Mouse (Mus musculus) MEL (cell line): ENCODE results near the gene Msantd2. TPM values are rescaled to one million over a fixed set of nuclear protein-coding genes. Genes with fewer than 3 reads are reported as not detected.

Experiments used
- DNase-seq: peaks from one replicate; pipeline ENCODE4 v3.0.0; 2011; ENCODE audit warnings: low read depth, low spot score
- H3K27ac ChIP-seq: 2 replicates; pipeline ENCODE4 v1.5.1; 2012; ENCODE audit warnings: low read depth, mild to moderate bottlenecking, control low read depth, low read length, moderate library complexity; ENCODE audit not compliant: control insufficient read depth
- H3K27me3 ChIP-seq, 2 experiments: fragments of 150-350 bp in 1 of 2; sonication (generic) in 1 of 2; 2 replicates each; pipeline ENCODE4 v1.6.1; 2012; ENCODE audit warnings: low read length in 2 of 2, mild to moderate bottlenecking in 2 of 2, improper control_type of control experiment in 1 of 2, moderate library complexity in 1 of 2; ENCODE audit not compliant: insufficient read depth in 2 of 2, control insufficient read depth in 1 of 2
- H3K36me3 ChIP-seq, 2 experiments: 2 replicates each; pipeline ENCODE4 v1.6.1; 2012 to 2014; ENCODE audit warnings: low read length in 2 of 2, improper control_type of control experiment in 1 of 2, inconsistent platforms in 1 of 2, mild to moderate bottlenecking in 1 of 2; ENCODE audit not compliant: insufficient read depth in 2 of 2, control insufficient read depth in 1 of 2
- H3K4me1 ChIP-seq, 2 experiments: fragments of 150-350 bp in 1 of 2; sonication (generic) in 1 of 2; 2 replicates each; pipeline ENCODE4 v1.6.1; 2012; ENCODE audit warnings: low read length in 2 of 2, improper control_type of control experiment in 1 of 2, mild to moderate bottlenecking in 1 of 2; ENCODE audit not compliant: insufficient read depth in 2 of 2, control insufficient read depth in 1 of 2
- H3K4me3 ChIP-seq, 2 experiments: fragments of 150-350 bp in 1 of 2; sonication (generic) in 1 of 2; 2 replicates each; pipeline ENCODE4 v1.5.1; 2012; ENCODE audit warnings: low read depth in 2 of 2, low read length in 2 of 2, mild to moderate bottlenecking in 2 of 2, moderate library complexity in 2 of 2, control low read depth in 1 of 2, improper control_type of control experiment in 1 of 2; ENCODE audit not compliant: control insufficient read depth in 1 of 2, insufficient read depth in 1 of 2
- H3K79me2 ChIP-seq: 2 replicates; pipeline ENCODE4 v1.6.1; 2012; ENCODE audit warnings: mild to moderate bottlenecking, low read length, moderate library complexity; ENCODE audit not compliant: control insufficient read depth, poor library complexity, insufficient read depth
- H3K9ac ChIP-seq: 2 replicates; pipeline ENCODE4 v1.6.1; 2012; ENCODE audit warnings: low read depth, mild to moderate bottlenecking, control low read depth, low read length, moderate library complexity; ENCODE audit not compliant: control insufficient read depth, poor library complexity, severe bottlenecking
- H3K9me3 ChIP-seq: fragments of 150-350 bp; sonication (generic); replicated peaks from 2 replicates; pipeline ENCODE4 v1.6.1; 2012; ENCODE audit warnings: mild to moderate bottlenecking, low read length, improper control_type of control experiment, moderate library complexity; ENCODE audit not compliant: insufficient read depth
- BHLHE40 ChIP-seq: IDR thresholded peaks from 2 replicates; pipeline ENCODE4 v1.6.1; 2012; ENCODE audit warnings: low read depth, mild to moderate bottlenecking, inconsistent platforms, low read length, improper control_type of control experiment, borderline replicate concordance
- CHD1 ChIP-seq: IDR thresholded peaks from 2 replicates; pipeline ENCODE4 v1.6.1; 2012; ENCODE audit warnings: low read depth, mild to moderate bottlenecking, inconsistent platforms, low read length, improper control_type of control experiment
- ELF1 ChIP-seq: IDR thresholded peaks from 2 replicates; pipeline ENCODE4 v1.6.1; 2014; ENCODE audit warnings: low read depth, mild to moderate bottlenecking, inconsistent platforms, low read length, improper control_type of control experiment, moderate library complexity
- EP300 ChIP-seq, 2 experiments: IDR thresholded peaks; 2 replicates each; pipeline ENCODE4 v1.6.1; 2011; ENCODE audit warnings: improper control_type of control experiment in 2 of 2, low read length in 2 of 2, low read depth in 1 of 2, mild to moderate bottlenecking in 1 of 2
- ETS1 ChIP-seq: IDR thresholded peaks from 2 replicates; pipeline ENCODE4 v1.6.1; 2012; ENCODE audit warnings: low read depth, mild to moderate bottlenecking, inconsistent platforms, low read length, improper control_type of control experiment, moderate library complexity
- GATA1 ChIP-seq: IDR thresholded peaks from 2 replicates; pipeline ENCODE4 v1.6.1; 2011; ENCODE audit warnings: low read depth, low read length, improper control_type of control experiment
- HCFC1 ChIP-seq: IDR thresholded peaks from 2 replicates; pipeline ENCODE4 v1.6.1; 2012; ENCODE audit warnings: low read depth, mild to moderate bottlenecking, inconsistent platforms, low read length, improper control_type of control experiment, moderate library complexity
- JUND ChIP-seq: IDR thresholded peaks from 2 replicates; pipeline ENCODE4 v1.6.1; 2011; ENCODE audit warnings: low read depth, mild to moderate bottlenecking, improper control_type of control experiment, low read length
- MAFK ChIP-seq: IDR thresholded peaks from 2 replicates; pipeline ENCODE4 v1.6.1; 2011; ENCODE audit warnings: low read depth, mild to moderate bottlenecking, low read length, improper control_type of control experiment, borderline replicate concordance
- MAX ChIP-seq: IDR thresholded peaks from 2 replicates; pipeline ENCODE4 v1.6.1; 2011; ENCODE audit warnings: low read length, improper control_type of control experiment
- MAZ ChIP-seq: IDR thresholded peaks from 2 replicates; pipeline ENCODE4 v1.6.1; 2012; ENCODE audit warnings: low read depth, mild to moderate bottlenecking, inconsistent platforms, low read length, improper control_type of control experiment
- MXI1 ChIP-seq: IDR thresholded peaks from 2 replicates; pipeline ENCODE4 v1.6.1; 2011; ENCODE audit warnings: mild to moderate bottlenecking, low read depth, low read length, improper control_type of control experiment
- POLR2A ChIP-seq, 2 experiments: IDR thresholded peaks; 2 replicates each; pipeline ENCODE4 v1.6.1; 2011 to 2012; ENCODE audit warnings: low read length in 2 of 2, mild to moderate bottlenecking in 2 of 2, control low read depth in 1 of 2, improper control_type of control experiment in 1 of 2, low read depth in 1 of 2, moderate library complexity in 1 of 2; ENCODE audit not compliant: control insufficient read depth in 1 of 2, insufficient read depth in 1 of 2, poor library complexity in 1 of 2
- POLR2AphosphoS2 ChIP-seq: IDR thresholded peaks from 2 replicates; pipeline ENCODE4 v1.6.1; 2011; ENCODE audit warnings: low read length, improper control_type of control experiment
- POLR2AphosphoS5 ChIP-seq: IDR thresholded peaks from 2 replicates; pipeline ENCODE4 v1.6.1; 2012; ENCODE audit warnings: low read depth, borderline replicate concordance, mild to moderate bottlenecking, inconsistent platforms, low read length, moderate library complexity, mixed read lengths
- RCOR1 ChIP-seq: IDR thresholded peaks from 2 replicates; pipeline ENCODE4 v1.6.1; 2012; ENCODE audit warnings: low read depth, mild to moderate bottlenecking, inconsistent platforms, low read length, improper control_type of control experiment
- SIN3A ChIP-seq: IDR thresholded peaks from 2 replicates; pipeline ENCODE4 v1.6.1; 2012; ENCODE audit warnings: low read length, improper control_type of control experiment, inconsistent platforms
- SMC3 ChIP-seq: IDR thresholded peaks from 2 replicates; pipeline ENCODE4 v1.6.1; 2011; ENCODE audit warnings: low read depth, low read length, improper control_type of control experiment
- TAL1 ChIP-seq: IDR thresholded peaks from 2 replicates; pipeline ENCODE4 v1.6.1; 2012; ENCODE audit warnings: mild to moderate bottlenecking, inconsistent platforms, low read length, moderate library complexity, mixed read lengths
- TBP ChIP-seq: IDR thresholded peaks from 2 replicates; pipeline ENCODE4 v1.8.0; 2011; ENCODE audit warnings: low read depth, low read length, improper control_type of control experiment
- TCF12 ChIP-seq: IDR thresholded peaks from 2 replicates; pipeline ENCODE4 v1.6.1; 2014; ENCODE audit warnings: low read depth, mild to moderate bottlenecking, inconsistent platforms, low read length, improper control_type of control experiment, moderate library complexity
- USF1 ChIP-seq: IDR thresholded peaks from 2 replicates; pipeline ENCODE4 v1.6.1; 2014; ENCODE audit warnings: low read depth, mild to moderate bottlenecking, inconsistent platforms, low read length, improper control_type of control experiment, moderate library complexity
- USF2 ChIP-seq, 2 experiments: IDR thresholded peaks; 2 replicates each; pipeline ENCODE4 v1.6.1; 2011 to 2012; ENCODE audit warnings: improper control_type of control experiment in 2 of 2, low read length in 2 of 2, borderline replicate concordance in 1 of 2, inconsistent platforms in 1 of 2, low read depth in 1 of 2, mild to moderate bottlenecking in 1 of 2; ENCODE audit not compliant: insufficient read depth in 1 of 2
- ZKSCAN1 ChIP-seq: IDR thresholded peaks from 2 replicates; pipeline ENCODE4 v1.6.1; 2012; ENCODE audit warnings: low read depth, mild to moderate bottlenecking, inconsistent platforms, low read length, improper control_type of control experiment, moderate library complexity
- ZMIZ1 ChIP-seq: IDR thresholded peaks from 2 replicates; pipeline ENCODE4 v1.6.1; 2012; ENCODE audit warnings: low read depth, mild to moderate bottlenecking, inconsistent platforms, low read length, improper control_type of control experiment, moderate library complexity
- ZNF384 ChIP-seq: IDR thresholded peaks from 2 replicates; pipeline ENCODE4 v1.6.1; 2012; ENCODE audit warnings: low read depth, mild to moderate bottlenecking, inconsistent platforms, low read length, improper control_type of control experiment
- polyA plus RNA-seq, 2 experiments: library from polyadenylated mRNA; stranded (reverse) in 1 of 2; unstranded in 1 of 2; fragments of >175 nt in 1 of 2; fragments of >200 nt in 1 of 2; gene quantifications; 2 replicates each; pipeline versions ENCODE4 v1.2.1 to v1.2.4; 2012; ENCODE audit warnings: low replicate concordance in 2 of 2, low read depth in 1 of 2; ENCODE audit not compliant: insufficient read length in 2 of 2, insufficient read depth in 1 of 2, missing spikeins in 1 of 2
- total RNA-seq: library from RNA; depleted of rRNA; stranded (reverse); fragments of 300-350 nt; gene quantifications from 2 replicates; pipeline ENCODE4 v1.2.3, GENCODE M21; 2012

The Msantd2 gene
- total and polyA plus RNA-seq, 3 experiments, result 15.5 to 26.2 TPM; not detected in 1

- 0 out of 2 replicates have a peak, but pooled peaks have one; percentile 2 for TF ChIP-seq MAZ
- TF ChIP-seq HCFC1, result no peak
Observed at GRCm38 (mm10) chr9:37567019-37567418, 77.9 kb downstream of the Msantd2 start (continued).

- Histone ChIP-seq H3K9ac (peak overlapping the region; percentile 67), H3K27ac (peak overlapping the region; percentile 83), H3K36me3 (peaks cover 0 to 69% of the 10 kb centered on the region in 2 experiments; a peak in 2 of 4 replicates), H3K27me3 (no peaks in the 10 kb centered on the region), H3K4me1 (peaks cover 43 to 52% of the 10 kb centered on the region in 2 experiments), H3K79me2 (no peaks in the 10 kb centered on the region), H3K4me3 (peak overlapping the region; percentile 54 to 72), H3K9me3 (no peaks in the 10 kb centered on the region)
- TF ChIP-seq USF2 (IDR thresholded peaks at IDR 0.05; ENCODE audit: borderline replicate concordance in 1 of 2, insufficient read depth in 1 of 2, low read depth in 1 of 2, low read length in 2 of 2) (no peak), RCOR1 (no peak), ETS1 (peak; percentile 24; the same call in 1 of the 2 replicates), TBP (no peak), ZMIZ1 (no peak), MXI1 (peak; percentile 76), BHLHE40 (no peak), MAZ (0 out of 2 replicates have a peak, but pooled peaks have one; percentile 37), ZKSCAN1 (no peak)
- DNase-seq, result peak; percentile 68
Observed at GRCm38 (mm10) chr9:37567454-37567853, 78.3 kb downstream of the Msantd2 start.

GRCm38 (mm10) chr9:37567892-37568604, 78.9 kb downstream of the Msantd2 start:
- Histone ChIP-seq H3K27ac (peak overlapping the region; percentile 83), H3K4me1 (peaks cover 48 to 58% of the 10 kb centered on the region in 2 experiments), H3K9ac (peak overlapping the region; percentile 67), H3K4me3 (peak overlapping the region; percentile 54 to 72), H3K9me3 (no peaks in the 10 kb centered on the region), H3K27me3 (no peaks in the 10 kb centered on the region), H3K79me2 (no peaks in the 10 kb centered on the region), H3K36me3 (peaks cover 0 to 74% of the 10 kb centered on the region in 2 experiments; a peak in 2 of 4 replicates)
- peak; percentile 74 for DNase-seq
- TF ChIP-seq EP300 (IDR thresholded peaks at IDR 0.05; ENCODE audit: low read depth in 1 of 2, low read length in 2 of 2) (peak in 1 of 2 experiments; percentile 12; a peak in 1 of 4 replicates), POLR2A (IDR thresholded peaks at IDR 0.05; ENCODE audit: control insufficient read depth in 1 of 2, insufficient read depth in 1 of 2, low read depth in 1 of 2, low read length in 2 of 2, poor library complexity in 1 of 2) (peak in 1 of 2 experiments; percentile 45; a peak in 1 of 4 replicates), MAX (no peak), JUND (no peak), SIN3A (peak; percentile 40), TBP (peak; percentile 39; the same call in 1 of the 2 replicates), GATA1 (peak; percentile 35; the same call in 1 of the 2 replicates), ELF1 (no peak), TAL1 (peak; percentile 3), USF1 (no peak), ZNF384 (no peak), ZKSCAN1 (no peak), CHD1 (no peak), POLR2AphosphoS2 (no peak), SMC3 (no peak), MAFK (no peak), TCF12 (peak; percentile 4; the same call in 1 of the 2 replicates), POLR2AphosphoS5 (no peak)
